Mouse (Mus musculus): ENCODE results near the gene Abtb1. TPM values are rescaled to one million over a fixed set of nuclear protein-coding genes. Genes with fewer than 3 reads are reported as not detected.

The Abtb1 gene
- total RNA-seq (2023), result 328 and 469 TPM in 2 replicates

DNA sequence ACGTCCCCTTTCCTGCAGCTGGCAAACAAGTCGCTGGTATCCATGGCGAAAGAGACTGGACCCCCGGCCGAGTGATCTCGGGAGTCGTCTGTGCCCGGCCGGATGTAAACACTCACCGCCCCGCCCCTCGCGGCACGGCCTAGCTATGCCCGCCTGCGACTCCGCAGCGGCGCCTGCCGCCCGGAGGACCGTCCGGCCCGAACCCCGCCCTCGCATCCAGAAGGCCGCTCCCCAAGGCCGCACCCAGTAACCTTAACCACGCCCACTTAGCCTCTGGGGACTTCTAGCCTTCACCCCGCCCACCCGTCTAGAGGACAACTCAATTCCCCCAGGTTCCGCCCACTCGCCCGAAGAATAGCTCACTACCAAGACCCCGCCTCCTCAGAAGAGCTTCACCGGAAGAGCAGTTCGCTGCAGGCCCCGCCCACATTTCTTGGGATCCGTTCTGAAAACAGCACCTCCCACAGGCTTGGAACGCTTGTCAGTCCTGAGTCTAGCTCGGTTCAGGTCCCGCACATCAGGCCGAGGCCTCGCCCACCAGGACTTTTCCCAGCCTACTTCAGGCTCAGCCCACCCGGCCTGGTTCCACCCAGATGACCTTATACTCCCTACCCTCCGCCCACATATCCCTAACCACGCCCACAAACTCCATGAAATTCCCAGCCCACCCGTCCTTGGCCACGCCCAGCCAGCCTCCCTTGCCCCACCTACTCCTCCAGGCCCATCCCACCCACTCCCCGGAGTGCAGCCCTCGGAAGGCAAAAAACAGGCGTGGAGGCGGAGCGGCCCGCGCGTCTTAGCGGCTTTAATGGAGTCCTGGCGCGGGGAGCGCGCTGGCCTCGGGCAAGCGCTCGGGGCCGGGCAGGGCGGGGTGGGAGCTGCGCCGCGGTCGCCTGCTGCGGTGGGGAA lies at the start of gene Abtb1:
Gene Abtb1 (minus strand): TSS at position 204 of the 909 bp plus-strand sequence.

GRCm38 (mm10) chr6:88874868-88875508 lies 33.2 kb upstream of the Abtb1 start, which contains the start of gene Podxl2:
Podxl2 (minus strand) TSS chr6:88875044.

Other genes starting within 250 kb of the Abtb1 start
- not detected in 2 replicates for gene Kbtbd12, start 204.0 kb downstream of the Abtb1 start, total RNA-seq (2023)
- 64.4 and 67.3 TPM in 2 replicates for gene Mgll, start 117.6 kb downstream of the Abtb1 start, total RNA-seq (2023)
- gene Podxl2, start 33.1 kb upstream of the Abtb1 start, total RNA-seq (2023), result not detected in 2 replicates
- 48.4 and 56.4 TPM in 2 replicates for gene Mcm2, start 56.8 kb upstream of the Abtb1 start, total RNA-seq (2023)
- 42.2 and 54.5 TPM in 2 replicates for gene Tpra1, start 60.3 kb upstream of the Abtb1 start, total RNA-seq (2023)

Measured in neutrophil, adult 65 days (primary cell).